Mouse (Mus musculus): ENCODE results near the gene Inf2.

Inf2 gene

GRCm38 (mm10) chr12:112621900-112622299 is 33.3 kb downstream of the Inf2 start:
- ChIA-PET POLR2A (interaction anchor here in 2 of 4 experiments (1.6 to 2.9 kb wide), 2 partner anchors 70 kb away, joined by 6 to 9 read pairs; no protein-coding TSS in a partner anchor), CTCF (interaction anchor here in 3 of 4 experiments (1.1 to 6.0 kb wide), 5 partner anchors 13 to 70 kb away, joined by 3 to 67 read pairs (median 17); no protein-coding TSS in a partner anchor)

GRCm38 (mm10) chr12:112623742-112624141 is 35.2 kb downstream of the Inf2 start:
- POLR2A ChIA-PET = interaction anchor here in 2 of 4 experiments (0.9 to 2.9 kb wide), 9 partner anchors 10 to 83 kb away, joined by 3 to 12 read pairs (median 5); no protein-coding TSS in a partner anchor
- CTCF ChIA-PET = interaction anchor here (0.5 to 5.1 kb wide), 22 partner anchors 8 to 124 kb away, joined by 3 to 42 read pairs (median 4); partner anchors contain the start of genes Inf2 (in 1 of the 4) and Tmem179 (in 1 of the 4)

GRCm38 (mm10) chr12:112625700-112626099 is 37.1 kb downstream of the Inf2 start:
- CTCF ChIA-PET = interaction anchor here in 3 of 4 experiments (0.7 to 5.1 kb wide), 11 partner anchors 8 to 74 kb away, joined by 3 to 42 read pairs (median 5); partner anchors contain the start of gene Siva1 (in 2 of the 3)
- POLR2A ChIA-PET = interaction anchor here in 1 of 4 experiments (2.1 to 2.6 kb wide), 2 partner anchors 17 to 68 kb away, joined by 6 to 8 read pairs; no protein-coding TSS in a partner anchor

GRCm38 (mm10) chr12:112626455-112626854 is 37.9 kb downstream of the Inf2 start:
- ChIA-PET POLR2A (interaction anchor here in 3 of 4 experiments (0.5 to 2.6 kb wide), 19 partner anchors 8 to 869 kb away, joined by 3 to 8 read pairs (median 5); partner anchors contain the start of genes Siva1 (in 2 of the 3) and Akt1 (in 1 of the 3)), CTCF (interaction anchor here (0.5 to 5.1 kb wide), 47 partner anchors 8 to 668 kb away, joined by 3 to 33 read pairs (median 4); partner anchors contain the start of genes Akt1 (in 1 of the 4), Kif26a (in 1 of the 4), Siva1 (in 1 of the 4) and Zbtb42 (in 1 of the 4))

- POLR2A ChIA-PET = interaction anchor here in 3 of 4 experiments (0.5 to 5.5 kb wide), 24 partner anchors 8 to 870 kb away, joined by 3 to 68 read pairs (median 4); partner anchors contain the start of genes Siva1 (in 2 of the 3), Adssl1 (in 1 of the 3) and Akt1 (in 1 of the 3)
- CTCF ChIA-PET = interaction anchor here (0.5 to 5.1 kb wide), 49 partner anchors 8 to 840 kb away, joined by 3 to 33 read pairs (median 4); partner anchors contain the start of genes Akt1 (in 1 of the 4), Kif26a (in 1 of the 4) and Zbtb42 (in 1 of the 4)
Measured at GRCm38 (mm10) chr12:112627097-112627881, 38.7 kb downstream of the Inf2 start.

GRCm38 (mm10) chr12:112628197-112628596 is 39.6 kb downstream of the Inf2 start:
- CTCF ChIA-PET = interaction anchor here (0.6 to 4.1 kb wide), 16 partner anchors 8 to 515 kb away, joined by 3 to 29 read pairs (median 6); partner anchors contain the start of genes Adssl1 (in 1 of the 4), Akt1 (in 1 of the 4), Brf1 (in 1 of the 4) and Cep170b (in 1 of the 4)
- POLR2A ChIA-PET = interaction anchor here in 2 of 4 experiments (0.8 to 5.5 kb wide), 12 partner anchors 8 to 84 kb away, joined by 3 to 68 read pairs (median 9); partner anchors contain the start of genes Adssl1 (in 2 of the 2), Akt1 (in 1 of the 2) and Siva1 (in 1 of the 2)

- POLR2A ChIA-PET = interaction anchor here in 3 of 4 experiments (0.6 to 5.5 kb wide), 33 partner anchors 9 to 126 kb away, joined by 3 to 68 read pairs (median 4); partner anchors contain the start of genes Adssl1 (in 3 of the 3), Akt1 (in 1 of the 3), Inf2 (in 1 of the 3) and Siva1 (in 1 of the 3)
Measured at GRCm38 (mm10) chr12:112628928-112629721, 40.5 kb downstream of the Inf2 start.

GRCm38 (mm10) chr12:112630029-112630428 is 41.4 kb downstream of the Inf2 start:
- CTCF ChIA-PET = interaction anchor here (0.6 to 4.1 kb wide), 21 partner anchors 10 to 222 kb away, joined by 3 to 29 read pairs (median 5); partner anchors contain the start of genes Adssl1 (in 1 of the 4) and Siva1 (in 1 of the 4)
- POLR2A ChIA-PET = interaction anchor here in 3 of 4 experiments (0.6 to 5.5 kb wide), 26 partner anchors 10 to 943 kb away, joined by 3 to 68 read pairs (median 5); partner anchors contain the start of genes Adssl1 (in 3 of the 3) and Siva1 (in 1 of the 3)

More at GRCm38 (mm10) chr12:112628928-112629721, 40.5 kb downstream of the Inf2 start:
- CTCF ChIA-PET = interaction anchor here (0.5 to 4.1 kb wide), 23 partner anchors 9 to 372 kb away, joined by 3 to 29 read pairs (median 6); partner anchors contain the start of genes Adssl1 (in 1 of the 4), Akt1 (in 1 of the 4), Brf1 (in 1 of the 4) and Cep170b (in 1 of the 4)

GRCm38 (mm10) chr12:112630796-112631195 is 42.2 kb downstream of the Inf2 start:
- CTCF ChIA-PET = interaction anchor here in 2 of 4 experiments (1.0 to 3.3 kb wide), 5 partner anchors 13 to 157 kb away, joined by 4 to 16 read pairs (median 4); partner anchors contain the start of gene Akt1 (in 1 of the 2)
- POLR2A ChIA-PET = interaction anchor here in 2 of 4 experiments (1.0 to 5.5 kb wide), 5 partner anchors 12 to 86 kb away, joined by 4 to 68 read pairs (median 8); partner anchors contain the start of genes Adssl1 (in 1 of the 2) and Siva1 (in 1 of the 2)

- ChIA-PET CTCF (interaction anchor here (0.6 to 1.9 kb wide), 4 partner anchors 14 to 861 kb away, joined by 3 to 6 read pairs (median 4); partner anchors contain the start of gene Akt1 (in 1 of the 4)), POLR2A (interaction anchor here in 3 of 4 experiments (0.6 to 5.5 kb wide), 11 partner anchors 12 to 92 kb away, joined by 3 to 68 read pairs (median 5); partner anchors contain the start of genes Siva1 (in 3 of the 3) and Adssl1 (in 1 of the 3))
Measured at GRCm38 (mm10) chr12:112631472-112631871, 42.9 kb downstream of the Inf2 start.

GRCm38 (mm10) chr12:112632084-112632777 is 43.6 kb downstream of the Inf2 start:
- CTCF ChIA-PET = interaction anchor here in 3 of 4 experiments (0.6 to 1.9 kb wide), 8 partner anchors 9 to 105 kb away, joined by 3 to 4 read pairs (median 3); partner anchors contain the start of genes Akt1 (in 1 of the 3) and Zbtb42 (in 1 of the 3)
- POLR2A ChIA-PET = interaction anchor here in 3 of 4 experiments (0.9 to 5.5 kb wide), 9 partner anchors 12 to 87 kb away, joined by 3 to 68 read pairs (median 5); partner anchors contain the start of genes Siva1 (in 3 of the 3) and Adssl1 (in 1 of the 3)

GRCm38 (mm10) chr12:112632907-112633306 is 44.3 kb downstream of the Inf2 start:
- POLR2A ChIA-PET = interaction anchor here in 1 of 4 experiments (1.0 to 5.5 kb wide), 3 partner anchors 11 to 24 kb away, joined by 3 to 68 read pairs (median 10); partner anchors contain the start of genes Adssl1 and Siva1
- CTCF ChIA-PET = interaction anchor here in 3 of 4 experiments (0.9 to 1.5 kb wide), 6 partner anchors 10 to 81 kb away, joined by 3 to 4 read pairs (median 3); partner anchors contain the start of gene Zbtb42 (in 1 of the 3)

- ChIA-PET CTCF (interaction anchor here in 3 of 4 experiments (0.5 to 1.7 kb wide), 4 partner anchors 16 to 932 kb away, joined by 3 to 4 read pairs (median 4); no protein-coding TSS in a partner anchor), POLR2A (interaction anchor here in 2 of 4 experiments (0.7 to 1.3 kb wide), 5 partner anchors 11 to 73 kb away, joined by 3 to 4 read pairs (median 3); partner anchors contain the start of gene Siva1 (in 1 of the 2))
Measured at GRCm38 (mm10) chr12:112633686-112634085, 45.1 kb downstream of the Inf2 start.

- ChIA-PET CTCF (interaction anchor here in 1 of 4 experiments (1.1 kb wide), 1 partner anchor 22 kb away, joined by 3 read pairs; no protein-coding TSS in a partner anchor), POLR2A (interaction anchor here in 2 of 4 experiments (0.7 to 2.6 kb wide), 4 partner anchors 10 to 15 kb away, joined by 3 to 13 read pairs (median 4); no protein-coding TSS in a partner anchor)
Measured at GRCm38 (mm10) chr12:112639526-112639925, 50.9 kb downstream of the Inf2 start.

GRCm38 (mm10) chr12:112643126-112643525 is 54.5 kb downstream of the Inf2 start:
- POLR2A ChIA-PET = interaction anchor here in 1 of 4 experiments (1.6 to 2.2 kb wide), 2 partner anchors 25 to 64 kb away, joined by 3 to 11 read pairs; no protein-coding TSS in a partner anchor
- CTCF ChIA-PET = no interaction called here

All from embryonic stem cell, embryonic (primary cell).